Mouse (Mus musculus) heart, embryonic 11.5 days (tissue): ENCODE data around the gene Card9. TPM values are rescaled to one million over a fixed set of nuclear protein-coding genes. Genes with fewer than 3 reads are reported as not detected.

Experiments
- ATAC-seq: fragments of 200-750 bp; cut with Nextera tagmentation; replicated peaks from 2 replicates; pipeline ENCODE4 v1.8.0; 2017; ENCODE audit warnings: moderate library complexity; ENCODE audit not compliant: insufficient number of reproducible peaks, low FRiP score, low TSS enrichment
- H3K27ac ChIP-seq: fragments of 300-500 bp; sonication (generic); 2 replicates; pipeline ENCODE4 v1.5.1; 2014; ENCODE audit warnings: mild to moderate bottlenecking, low read depth, low read length
- H3K27me3 ChIP-seq: fragments of 300-500 bp; sonication (generic); 2 replicates; pipeline ENCODE4 v1.6.1; 2014; ENCODE audit warnings: mild to moderate bottlenecking, low read length, mixed read lengths; ENCODE audit not compliant: control insufficient read depth, insufficient read depth
- H3K36me3 ChIP-seq: fragments of 300-500 bp; sonication (generic); 2 replicates; pipeline ENCODE4 v1.6.1; 2014; ENCODE audit warnings: mild to moderate bottlenecking, low read length, moderate library complexity, mixed read lengths; ENCODE audit not compliant: control insufficient read depth, insufficient read depth
- H3K4me1 ChIP-seq: fragments of 300-500 bp; sonication (generic); 2 replicates; pipeline ENCODE4 v1.6.1; 2014; ENCODE audit warnings: low read length; ENCODE audit not compliant: control insufficient read depth, insufficient read depth
- H3K4me2 ChIP-seq: fragments of 300-500 bp; sonication (generic); 2 replicates; pipeline ENCODE4 v1.6.1; 2014; ENCODE audit warnings: mild to moderate bottlenecking, moderate library complexity
- H3K4me3 ChIP-seq: fragments of 300-500 bp; sonication (generic); 2 replicates; pipeline ENCODE4 v1.5.1; 2014; ENCODE audit warnings: low read depth, low read length
- H3K9ac ChIP-seq: fragments of 300-500 bp; sonication (generic); 2 replicates; pipeline ENCODE4 v1.6.1; 2014; ENCODE audit warnings: mild to moderate bottlenecking, low read depth, low read length, moderate library complexity
- H3K9me3 ChIP-seq: fragments of 300-500 bp; sonication (generic); replicated peaks from 2 replicates; pipeline ENCODE4 v1.6.1; 2016; ENCODE audit warnings: low read length; ENCODE audit not compliant: control insufficient read depth
- WGBS: fragments of 180-500 bp; shearing (Covaris S2); extraction: QIAGEN DNeasy Blood & Tissue Kit; methylation state at CpG from one replicate; pipeline ENCODE4 v1.1.7; 2014; ENCODE audit not compliant: insufficient replicate concordance; 5-methylcytosine and 5-hydroxymethylcytosine counted together
- polyA plus RNA-seq: library from polyadenylated mRNA; unstranded; fragments of >200 nt; fragmentation: Nextera tagmentation; extraction: Ambion mirVana; gene quantifications from 2 replicates; pipeline ENCODE4 v1.2.1, GENCODE M21; 2014

Card9 gene
- polyA plus RNA-seq, 1 experiment from 2014 or later, result 0.59 TPM

GRCm38 (mm10) chr2:26380131-26380771 lies 19.5 kb upstream of the Card9 start, which contains the start of gene Snapc4:
TSS of gene Snapc4 (minus strand) at chr2:26380653.
- peak within 1 kb of the TSS; percentile 92 for H3K4me2 ChIP-seq
- H3K4me3 ChIP-seq, result peak within 1 kb of the TSS; percentile 89
- peak within 1 kb of the TSS; percentile 85 for H3K9ac ChIP-seq
- no peak within 1 kb of the TSS for H3K27ac ChIP-seq
- under 1% methylated on average over 38 of the region's 38 CpGs for WGBS
- H3K36me3 ChIP-seq, result peaks cover 42% of the 10 kb centered on the region
- H3K9me3 ChIP-seq, result no peaks in the 10 kb centered on the region
- H3K4me1 ChIP-seq, result peaks cover 4% of the 10 kb centered on the region
- no peaks in the 10 kb centered on the region for H3K27me3 ChIP-seq
- peak; percentile 87 for ATAC-seq

GRCm38 (mm10) chr2:26372396-26372795 lies 11.7 kb upstream of the Card9 start:
- Histone ChIP-seq H3K27ac (no peak overlapping the region), H3K4me2 (no peak overlapping the region), H3K27me3 (no peaks in the 10 kb centered on the region), H3K36me3 (peaks cover 49% of the 10 kb centered on the region), H3K9ac (no peak overlapping the region), H3K4me1 (no peaks in the 10 kb centered on the region), H3K9me3 (no peaks in the 10 kb centered on the region), H3K4me3 (no peak overlapping the region)
- no peak for ATAC-seq
- WGBS, result 88% methylated on average over 8 of the region's 8 CpGs

GRCm38 (mm10) chr2:26368572-26368971 lies 7.9 kb upstream of the Card9 start:
- Histone ChIP-seq H3K4me3 (no peak overlapping the region), H3K27me3 (no peaks in the 10 kb centered on the region), H3K36me3 (peaks cover 43% of the 10 kb centered on the region), H3K4me2 (no peak overlapping the region), H3K9me3 (no peaks in the 10 kb centered on the region), H3K9ac (no peak overlapping the region), H3K4me1 (peaks cover 4% of the 10 kb centered on the region; the same call in 1 of the 2 replicates), H3K27ac (no peak overlapping the region)
- no peak for ATAC-seq
- 73% methylated on average over 1 of the region's 1 CpGs for WGBS

- WGBS, result 87% methylated on average over 6 of the region's 6 CpGs
- H3K4me2 ChIP-seq, result no peak overlapping the region
- no peak overlapping the region for H3K27ac ChIP-seq
- ATAC-seq, result no peak
- peaks cover 37% of the 10 kb centered on the region for H3K36me3 ChIP-seq
- H3K27me3 ChIP-seq, result no peaks in the 10 kb centered on the region
- no peaks in the 10 kb centered on the region for H3K9me3 ChIP-seq
- H3K4me1 ChIP-seq, result peaks cover 4% of the 10 kb centered on the region; the same call in 1 of the 2 replicates
- no peak overlapping the region for H3K9ac ChIP-seq
- no peak overlapping the region for H3K4me3 ChIP-seq
Observed at GRCm38 (mm10) chr2:26367911-26368310, 7.2 kb upstream of the Card9 start.

GRCm38 (mm10) chr2:26364738-26365465 lies 4.2 kb upstream of the Card9 start:
- WGBS, result 71% methylated on average over 10 of the region's 10 CpGs
- H3K4me1 ChIP-seq, result peaks cover 4% of the 10 kb centered on the region; the same call in 1 of the 2 replicates
- no peak for ATAC-seq
- H3K9ac ChIP-seq, result no peak overlapping the region
- peak overlapping the region; percentile 5 for H3K27ac ChIP-seq
- H3K9me3 ChIP-seq, result no peaks in the 10 kb centered on the region
- no peak overlapping the region for H3K4me2 ChIP-seq
- no peak overlapping the region for H3K4me3 ChIP-seq
- no peaks in the 10 kb centered on the region for H3K27me3 ChIP-seq
- H3K36me3 ChIP-seq, result peaks cover 26% of the 10 kb centered on the region

- H3K4me2 ChIP-seq, result no peak overlapping the region
- 66% methylated on average over 5 of the region's 5 CpGs for WGBS
- no peak overlapping the region for H3K9ac ChIP-seq
- H3K27ac ChIP-seq, result no peak overlapping the region
- H3K9me3 ChIP-seq, result no peaks in the 10 kb centered on the region
- H3K4me1 ChIP-seq, result peaks cover 4% of the 10 kb centered on the region; the same call in 1 of the 2 replicates
- no peak overlapping the region for H3K4me3 ChIP-seq
- ATAC-seq, result no peak
- no peaks in the 10 kb centered on the region for H3K27me3 ChIP-seq
- H3K36me3 ChIP-seq, result peaks cover 17% of the 10 kb centered on the region
Observed at GRCm38 (mm10) chr2:26363481-26363880, 2.8 kb upstream of the Card9 start.

DNA sequence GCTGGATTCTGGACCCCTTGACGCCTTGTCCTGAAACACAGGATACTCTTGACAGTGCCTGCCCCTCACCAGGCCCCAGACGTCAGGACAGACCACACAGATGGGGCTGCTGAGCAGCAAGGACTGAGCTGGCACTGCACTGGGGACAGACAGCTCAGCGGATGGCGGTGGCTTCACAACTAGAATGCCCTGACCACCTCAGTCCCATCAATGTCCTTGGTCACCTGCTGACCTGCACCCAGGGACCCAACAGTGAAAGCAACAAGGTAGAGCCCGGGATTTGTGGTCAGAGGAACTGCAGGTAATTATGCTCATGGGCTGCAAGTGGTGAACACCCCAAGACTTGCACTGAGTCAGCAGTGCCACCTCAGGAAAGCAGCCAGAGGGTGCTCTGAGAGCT lies 2.3 kb upstream of the Card9 start:
- ATAC-seq, result no peak
- 73% methylated on average over 5 of the region's 5 CpGs for WGBS
- H3K36me3 ChIP-seq, result peaks cover 17% of the 10 kb centered on the region

DNA sequence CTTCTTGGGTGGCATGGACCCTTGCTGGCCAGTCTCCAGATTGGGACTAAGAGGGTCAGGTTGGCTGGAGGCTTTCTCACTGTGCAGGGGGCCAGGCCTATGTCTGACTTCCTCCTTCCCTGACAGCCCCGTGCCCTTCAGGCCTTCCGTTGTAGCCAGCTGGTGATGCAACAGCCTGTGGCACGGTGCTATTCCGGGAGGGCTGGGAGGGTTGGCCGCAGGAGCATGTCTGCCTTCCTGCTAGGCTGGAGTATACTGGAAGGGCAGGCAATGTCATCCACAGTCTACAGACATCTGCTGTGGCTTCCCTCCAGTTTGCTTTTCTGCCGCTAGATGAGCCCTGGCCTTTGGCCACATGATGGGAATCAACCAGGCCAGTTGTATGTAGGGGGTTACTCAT lies 735 bp downstream of the Card9 start:
- Histone ChIP-seq H3K9ac (no peak overlapping the region), H3K9me3 (no peaks in the 10 kb centered on the region), H3K4me2 (no peak overlapping the region), H3K36me3 (no peaks in the 10 kb centered on the region), H3K4me1 (peaks cover 4% of the 10 kb centered on the region; the same call in 1 of the 2 replicates), H3K27me3 (no peaks in the 10 kb centered on the region), H3K27ac (no peak overlapping the region), H3K4me3 (no peak overlapping the region)
- no peak for ATAC-seq
- 63% methylated on average over 6 of the region's 6 CpGs for WGBS

More for the DNA sequence above, 2.3 kb upstream of the Card9 start:
- peaks cover 4% of the 10 kb centered on the region; the same call in 1 of the 2 replicates for H3K4me1 ChIP-seq
- no peak overlapping the region for H3K9ac ChIP-seq
- no peaks in the 10 kb centered on the region for H3K9me3 ChIP-seq
- no peak overlapping the region for H3K4me3 ChIP-seq
- no peak overlapping the region for H3K27ac ChIP-seq
- no peaks in the 10 kb centered on the region for H3K27me3 ChIP-seq
- H3K4me2 ChIP-seq, result no peak overlapping the region
